Mouse (Mus musculus): ENCODE data around the gene Cmip.

GRCm38 (mm10) chr8:117334058-117334747 is 77.3 kb downstream of the Cmip start:
- TF ChIP-seq CTCF (IDR thresholded peaks at IDR 0.05; ENCODE audit: control insufficient read depth, insufficient read depth, insufficient read length) (no peak), MAX (IDR thresholded peaks at IDR 0.05) (no peak), USF1 (IDR thresholded peaks at IDR 0.05; ENCODE audit: low read depth) (no peak), FOSL1 (IDR thresholded peaks at IDR 0.05; ENCODE audit: insufficient read depth, low read length, poor library complexity, severe bottlenecking) (no peak), MYOD1 (IDR thresholded peaks at IDR 0.05; ENCODE audit: control insufficient read depth, insufficient read length, low read depth) (no peak)

Measured in C2C12 (cell line).